Mouse (Mus musculus): ENCODE measurements around the gene Psrc1. TPM values are rescaled to one million over a fixed set of nuclear protein-coding genes. Genes with fewer than 3 reads are reported as not detected.

The Psrc1 gene
- 1 to 10 TPM; 1.6 to 4.8 (median 3.0) TPM for total RNA-seq (2022)

- DNase-seq = peak; percentile 82
These were observed at the start of gene Psrc1 for GRCm38 (mm10) chr3:108383485-108384354. Gene Psrc1 (plus strand): TSS chr3:108383839.

GRCm38 (mm10) chr3:108336878-108337277 is 46.8 kb upstream of the Psrc1 start:
- no peak for DNase-seq

- DNase-seq = no peak
These were observed 42.6 kb upstream of the Psrc1 start for GRCm38 (mm10) chr3:108341040-108341439.

- DNase-seq = no peak
These were observed 41.5 kb upstream of the Psrc1 start for GRCm38 (mm10) chr3:108342185-108342584.

- no peak for DNase-seq
These were observed 37.8 kb upstream of the Psrc1 start for GRCm38 (mm10) chr3:108345855-108346254.

GRCm38 (mm10) chr3:108348376-108348775 is 35.3 kb upstream of the Psrc1 start:
- no peak for DNase-seq

- DNase-seq = no peak
These were observed 28.4 kb upstream of the Psrc1 start for GRCm38 (mm10) chr3:108355245-108355644.

- DNase-seq = no peak
These were observed 26.6 kb upstream of the Psrc1 start for GRCm38 (mm10) chr3:108357051-108357450.

GRCm38 (mm10) chr3:108358445-108358844 is 25.2 kb upstream of the Psrc1 start:
- DNase-seq = no peak

GRCm38 (mm10) chr3:108360894-108361293 is 22.7 kb upstream of the Psrc1 start:
- no peak for DNase-seq

- DNase-seq = no peak
These were observed 20.0 kb upstream of the Psrc1 start for GRCm38 (mm10) chr3:108363626-108364025.

- no peak for DNase-seq
These were observed 19.2 kb upstream of the Psrc1 start, which contains the start of gene Mybphl for GRCm38 (mm10) chr3:108364270-108364995. Gene Mybphl (plus strand): TSS chr3:108364911.

- no peak for DNase-seq
These were observed 16.5 kb upstream of the Psrc1 start for GRCm38 (mm10) chr3:108367173-108367572.

GRCm38 (mm10) chr3:108367828-108368227 is 15.8 kb upstream of the Psrc1 start:
- DNase-seq = no peak

- DNase-seq = no peak
These were observed 14.9 kb upstream of the Psrc1 start for GRCm38 (mm10) chr3:108368721-108369120.

GRCm38 (mm10) chr3:108372274-108372673 is 11.4 kb upstream of the Psrc1 start:
- DNase-seq = no peak

- no peak for DNase-seq
These were observed 10.9 kb upstream of the Psrc1 start for GRCm38 (mm10) chr3:108372691-108373090.

GRCm38 (mm10) chr3:108378875-108379663 is 4.6 kb upstream of the Psrc1 start:
- no peak for DNase-seq

- DNase-seq = no peak
These were observed 2.9 kb upstream of the Psrc1 start for GRCm38 (mm10) chr3:108380695-108381094.

GRCm38 (mm10) chr3:108381945-108382875 is 1.4 kb upstream of the Psrc1 start:
- DNase-seq = no peak

- no peak for DNase-seq
These were observed 786 bp downstream of the Psrc1 start for GRCm38 (mm10) chr3:108384425-108384824.

- DNase-seq = no peak
These were observed 2.5 kb downstream of the Psrc1 start for GRCm38 (mm10) chr3:108386186-108386585.

Data from adrenal gland, adult 8-10 months (tissue).